ENCODE assay signal across 8 mouse cellular contexts in the genomic region with DNA sequence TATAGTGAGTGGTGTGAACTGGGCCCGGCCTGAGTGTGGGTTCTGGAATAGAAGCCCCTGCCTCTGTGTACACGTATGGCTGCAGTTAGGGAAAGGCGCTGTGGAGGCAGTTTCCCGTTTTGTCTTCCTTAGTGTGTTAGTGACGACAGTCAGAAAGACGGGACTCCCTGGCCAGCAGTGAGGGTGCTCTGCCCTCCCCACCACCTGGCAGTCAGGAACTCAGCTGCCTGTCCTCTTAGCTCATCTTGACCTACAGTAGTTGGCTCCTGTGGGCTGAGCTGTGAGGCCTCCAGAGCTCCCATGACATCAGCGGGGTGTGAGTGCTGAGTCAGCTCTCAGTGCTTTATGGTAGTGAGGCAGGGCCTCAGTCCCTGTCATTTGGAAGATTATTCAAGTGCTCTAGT.
DNase-seq lines count a peak whose midpoint lies in the region; ATAC-seq and TF ChIP-seq lines count a peak whose summit lies in the region.

No protein-coding gene starts in this region.

- H3K27ac ChIP-seq in hindbrain, embryonic 12.5 days: no peak overlapping the region
- no peak overlapping the region for H3K27ac ChIP-seq in hindbrain, embryonic 11.5 days (ENCODE audit: low read depth, low read length)
- H3K27ac ChIP-seq in liver, embryonic 13.5 days: 0 out of 2 replicates have a peak overlapping the region, but pooled peaks have one; percentile 1

- H3K9me3 ChIP-seq in hindbrain, embryonic 12.5 days (replicated peaks): no peaks in the 10 kb centered on the region
- H3K9me3 ChIP-seq in hindbrain, embryonic 11.5 days (ENCODE audit: control insufficient read depth, low read length): no peaks in the 10 kb centered on the region
- H3K9me3 ChIP-seq in liver, embryonic 13.5 days (replicated peaks): no peaks in the 10 kb centered on the region

- CTCF ChIA-PET in Patski (lab: Charles Lee): no interaction called here

- in situ Hi-C loops in Patski (cut with MboI; ENCODE audit: low pct_unique_long_range_greater_than_20kb): no loop called here

- H3K36me3 ChIP-seq in hindbrain, embryonic 12.5 days: no peaks in the 10 kb centered on the region
- no peaks in the 10 kb centered on the region for H3K36me3 ChIP-seq in hindbrain, embryonic 11.5 days (ENCODE audit: control insufficient read depth, insufficient read depth, low read length)
- no peaks in the 10 kb centered on the region for H3K36me3 ChIP-seq in liver, embryonic 13.5 days

- intact Hi-C loops in gastrocnemius, postnatal 14 days (cut with DNase I; ENCODE audit: low total_unique reads): no loop called here
- intact Hi-C loops in left cerebral cortex, postnatal 36 days (cut with DNase I): no loop called here

- ATAC-seq in hindbrain, embryonic 12.5 days (ENCODE audit: low FRiP score): peak; percentile 64
- ATAC-seq in hindbrain, embryonic 11.5 days (ENCODE audit: low FRiP score): no peak
- ATAC-seq in Patski: peak; percentile 84
- ATAC-seq in liver, embryonic 13.5 days (ENCODE audit: low read depth): peak; percentile 99

- DNase-seq in hindbrain, embryonic 11.5 days (ENCODE audit: low spot score): no peak
- DNase-seq in Patski (ENCODE audit: low read depth, low spot score): peak; percentile 37
- peak; percentile 51 for DNase-seq in gastrocnemius, postnatal 14 days
- no peak for DNase-seq in liver, embryonic 13.5 days
- no peak for DNase-seq in layer of hippocampus, postnatal 25 days (ENCODE audit: extremely low spot score in 1 of 2, low spot score in 1 of 2)
- DNase-seq in thymus, postnatal 10 days (ENCODE audit: low spot score in 2 of 2): no peak
- DNase-seq in left cerebral cortex, postnatal 36 days (ENCODE audit: low spot score in 2 of 2): no peak

- POLR2A ChIA-PET in Patski (lab: Charles Lee): no interaction called here

- TF ChIP-seq CTCF in Patski (IDR thresholded peaks at IDR 0.05): no peak

- no peak overlapping the region for H3K9ac ChIP-seq in hindbrain, embryonic 12.5 days
- H3K9ac ChIP-seq in hindbrain, embryonic 11.5 days (ENCODE audit: low read depth, low read length): no peak overlapping the region
- H3K9ac ChIP-seq in liver, embryonic 13.5 days: no peak overlapping the region

- H3K4me3 ChIP-seq in hindbrain, embryonic 12.5 days: no peak overlapping the region
- H3K4me3 ChIP-seq in hindbrain, embryonic 11.5 days (ENCODE audit: low read depth, low read length): no peak overlapping the region
- no peak overlapping the region for H3K4me3 ChIP-seq in liver, embryonic 13.5 days (replicated peaks)

- no peaks in the 10 kb centered on the region for H3K27me3 ChIP-seq in hindbrain, embryonic 12.5 days
- H3K27me3 ChIP-seq in hindbrain, embryonic 11.5 days (ENCODE audit: control insufficient read depth, insufficient read depth, low read length): no peaks in the 10 kb centered on the region
- H3K27me3 ChIP-seq in Patski: no peaks in the 10 kb centered on the region
- no peaks in the 10 kb centered on the region for H3K27me3 ChIP-seq in liver, embryonic 13.5 days

- H3K4me2 ChIP-seq in hindbrain, embryonic 12.5 days (replicated peaks): no peak overlapping the region
- no peak overlapping the region for H3K4me2 ChIP-seq in hindbrain, embryonic 11.5 days (replicated peaks; ENCODE audit: low read depth, low read length)
- H3K4me2 ChIP-seq in liver, embryonic 13.5 days: no peak overlapping the region

- peaks cover 21% of the 10 kb centered on the region for H3K4me1 ChIP-seq in hindbrain, embryonic 12.5 days
- 0 out of 2 replicates have a peak, but pooled peaks cover 2% of the 10 kb centered on the region for H3K4me1 ChIP-seq in hindbrain, embryonic 11.5 days (replicated peaks; ENCODE audit: control insufficient read depth, insufficient read depth, low read length)
- H3K4me1 ChIP-seq in liver, embryonic 13.5 days (replicated peaks): peaks cover 23% of the 10 kb centered on the region

- WGBS in hindbrain, embryonic 12.5 days: 66% methylated on average over 7 of the region's 7 CpGs
- WGBS in hindbrain, embryonic 11.5 days: 63% methylated on average over 7 of the region's 7 CpGs
- 47% methylated on average over 7 of the region's 7 CpGs for WGBS in liver, embryonic 13.5 days (ENCODE audit: insufficient replicate concordance)

Comparison
In these comparisons a context has a peak if more than half of its experiments do, and no peak if none do; other contexts are left out.
1. DNase-seq: peak in Patski (single experiment) and gastrocnemius, postnatal 14 days (single experiment); none in hindbrain, embryonic 11.5 days (single experiment), liver, embryonic 13.5 days (single experiment), layer of hippocampus, postnatal 25 days (0 of 2), thymus, postnatal 10 days (0 of 2) and left cerebral cortex, postnatal 36 days (0 of 2).